Mouse (Mus musculus) thymus, postnatal 36 days (tissue): ENCODE data around the gene Sema4d.
"Not testable (repeated sequence)": the region's sequence is repeated elsewhere in the genome, so short reads cannot be mapped to it uniquely, and the experiment has no call there.

Experiments
- DNase-seq, 2 experiments: peaks; one replicate each; pipeline ENCODE4 v3.0.0; 2022; ENCODE audit warnings: mixed read lengths in 2 of 2

The Sema4d gene

DNA sequence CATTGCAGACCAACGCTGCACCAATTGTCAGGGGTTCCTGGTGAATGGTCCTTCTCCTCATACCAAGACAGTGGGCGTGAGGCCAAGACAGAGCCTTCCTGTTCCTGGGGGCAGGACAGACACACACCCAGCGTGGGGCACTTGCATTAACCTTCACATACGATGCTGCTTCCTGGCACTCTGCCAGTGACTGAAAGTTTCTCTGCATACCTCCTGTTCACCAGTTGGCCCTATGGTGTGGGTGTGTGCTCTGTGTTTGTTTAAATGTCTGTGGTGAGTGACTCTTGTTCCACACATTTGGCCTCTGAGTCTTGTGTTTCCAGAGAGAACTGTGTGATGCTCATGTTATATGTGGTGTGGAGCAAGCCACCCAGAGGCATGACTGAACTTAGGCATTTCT lies 116.9 kb downstream of the Sema4d start:
- DNase-seq: no peak

GRCm38 (mm10) chr13:51668195-51668594 lies 125.4 kb downstream of the Sema4d start:
- DNase-seq: not testable (repeated sequence)

GRCm38 (mm10) chr13:51663561-51663960 lies 130.0 kb downstream of the Sema4d start:
- no peak for DNase-seq

GRCm38 (mm10) chr13:51659573-51659972 lies 134.0 kb downstream of the Sema4d start:
- no peak for DNase-seq

DNA sequence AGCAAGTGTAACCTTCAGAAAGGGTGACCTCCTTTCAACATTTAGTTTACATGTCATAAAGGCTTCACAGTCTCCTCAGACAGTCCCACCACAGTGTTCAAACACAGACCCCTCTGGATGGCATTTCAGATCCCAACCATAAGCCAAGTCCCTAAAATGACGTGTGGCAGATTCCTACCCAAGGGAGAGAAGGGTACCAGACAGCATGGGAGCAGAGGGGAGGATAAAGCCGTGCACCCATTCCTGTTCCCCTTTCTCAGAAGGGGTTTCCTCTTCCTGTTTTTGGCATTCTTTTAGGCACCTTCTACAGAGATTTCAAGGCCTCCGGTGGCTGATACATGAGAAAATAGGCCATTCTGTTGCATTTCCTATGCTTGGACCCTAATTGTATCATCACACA lies 135.5 kb downstream of the Sema4d start:
- no peak for DNase-seq

DNA sequence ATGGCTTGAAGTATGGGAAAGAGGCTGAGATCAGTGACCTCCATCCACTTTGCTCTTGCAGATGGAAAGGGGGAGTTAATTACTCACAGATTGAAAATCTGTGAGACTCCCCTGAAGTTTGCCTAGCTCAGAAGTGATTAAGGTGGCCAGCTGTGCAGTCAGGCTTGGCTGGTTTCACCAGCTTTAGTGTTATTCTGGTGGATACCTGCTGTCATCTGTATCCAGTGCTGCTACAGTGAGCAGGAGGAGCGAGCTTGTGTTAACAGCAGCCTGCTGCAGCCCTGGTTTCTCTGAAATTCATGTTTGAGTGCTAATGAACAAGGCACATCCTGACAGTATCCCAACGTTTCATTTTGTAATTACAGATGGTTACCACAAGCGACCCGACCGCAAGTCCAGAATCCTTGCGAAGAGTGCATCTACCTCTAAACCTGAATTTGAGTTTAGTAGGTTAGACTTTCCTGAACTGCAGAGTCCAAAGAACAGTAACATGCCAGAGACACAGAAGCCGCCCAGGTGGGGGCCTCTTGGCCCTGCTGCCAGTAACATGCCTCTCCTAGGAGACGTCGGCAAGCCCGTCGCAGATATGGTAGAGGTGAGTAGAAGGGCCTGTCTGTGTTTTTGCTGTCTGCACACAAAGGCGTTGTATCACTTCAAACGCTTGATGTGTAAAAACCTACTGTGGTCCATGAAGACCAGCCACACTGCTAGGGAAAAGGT lies 136.9 kb downstream of the Sema4d start:
- DNase-seq: no peak

DNA sequence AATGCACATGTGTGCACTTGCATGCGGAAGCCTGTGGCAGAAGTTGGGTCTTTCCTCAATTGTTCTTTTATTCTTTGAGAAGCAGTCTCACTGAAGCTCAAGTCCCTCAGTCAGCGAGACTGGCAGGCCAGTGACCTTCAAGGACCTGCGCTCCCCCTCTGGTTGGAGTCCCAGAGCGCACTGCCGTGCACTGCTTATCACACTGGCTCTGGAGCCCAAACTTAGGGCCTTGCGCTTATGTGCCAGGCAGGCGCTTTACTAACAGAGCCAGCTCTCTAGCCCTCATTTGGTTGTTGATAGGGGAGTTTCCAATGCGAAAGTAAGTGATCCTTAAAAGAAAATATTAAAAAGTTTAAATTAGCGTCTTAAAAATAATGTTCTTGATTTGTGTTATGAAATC lies 139.6 kb downstream of the Sema4d start:
- no peak for DNase-seq

GRCm38 (mm10) chr13:51653159-51653558 lies 140.4 kb downstream of the Sema4d start:
- DNase-seq: no peak

DNA sequence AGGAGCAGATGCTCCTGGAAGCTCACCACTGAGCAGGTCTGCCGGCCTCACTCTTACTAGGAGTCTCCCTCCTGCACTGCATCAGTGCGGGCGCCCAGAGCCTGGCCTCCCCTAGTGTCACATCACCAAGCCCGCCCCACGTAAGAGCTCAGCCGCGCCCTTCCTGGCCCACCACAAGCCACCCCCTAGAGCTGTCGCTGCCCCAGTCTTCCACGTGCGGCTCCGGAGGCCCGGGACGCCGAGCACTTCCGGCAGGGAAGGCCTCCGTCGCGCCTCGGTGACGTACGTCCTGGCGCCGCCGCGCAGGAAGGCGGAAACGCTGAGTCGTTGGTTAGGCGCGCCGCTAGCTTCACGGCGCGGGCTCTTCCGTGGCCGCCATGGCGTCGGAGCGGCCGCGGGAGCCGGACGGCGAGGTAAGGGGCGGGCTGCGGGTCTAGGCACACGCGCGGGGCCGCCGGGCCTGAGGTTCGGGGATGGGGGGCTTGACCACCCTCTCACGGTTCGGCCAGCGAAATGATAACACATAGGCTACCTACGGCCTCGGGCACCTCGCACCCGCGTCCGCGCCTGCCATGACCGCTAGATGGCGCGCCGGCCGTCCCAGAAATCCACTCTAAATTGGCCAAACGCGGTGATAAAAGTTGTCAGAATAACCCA lies 142.0 kb downstream of the Sema4d start, which contains the start of gene Secisbp2:
Gene Secisbp2, plus strand, starts transcription at position 290 of the 657 bp plus-strand sequence.
- peak; percentile 93 to 95 for DNase-seq

DNA sequence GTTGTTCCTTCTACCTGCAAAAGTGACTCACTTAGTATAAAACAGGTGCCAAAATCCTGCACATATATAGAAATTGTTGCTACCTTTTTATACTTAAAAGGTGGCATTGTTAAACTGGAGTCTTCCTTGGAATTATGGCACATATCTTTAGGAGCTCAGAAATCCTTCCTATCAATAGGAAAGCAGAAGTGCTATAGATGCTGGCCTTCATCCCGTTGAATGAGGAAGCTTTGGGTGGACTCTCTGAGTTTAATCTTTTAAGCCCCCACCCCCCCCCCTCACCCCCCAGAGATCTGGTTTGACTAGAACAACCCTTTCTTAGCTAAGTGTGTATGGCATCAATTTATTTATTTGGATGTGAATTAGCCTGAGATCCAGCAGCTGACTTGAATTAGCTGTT lies 143.8 kb downstream of the Sema4d start:
- DNase-seq: no peak

- DNase-seq: no peak
These were observed 145.3 kb downstream of the Sema4d start for GRCm38 (mm10) chr13:51648237-51648636.

- DNase-seq: no peak
These were observed 145.8 kb downstream of the Sema4d start for GRCm38 (mm10) chr13:51647770-51648169.

DNA sequence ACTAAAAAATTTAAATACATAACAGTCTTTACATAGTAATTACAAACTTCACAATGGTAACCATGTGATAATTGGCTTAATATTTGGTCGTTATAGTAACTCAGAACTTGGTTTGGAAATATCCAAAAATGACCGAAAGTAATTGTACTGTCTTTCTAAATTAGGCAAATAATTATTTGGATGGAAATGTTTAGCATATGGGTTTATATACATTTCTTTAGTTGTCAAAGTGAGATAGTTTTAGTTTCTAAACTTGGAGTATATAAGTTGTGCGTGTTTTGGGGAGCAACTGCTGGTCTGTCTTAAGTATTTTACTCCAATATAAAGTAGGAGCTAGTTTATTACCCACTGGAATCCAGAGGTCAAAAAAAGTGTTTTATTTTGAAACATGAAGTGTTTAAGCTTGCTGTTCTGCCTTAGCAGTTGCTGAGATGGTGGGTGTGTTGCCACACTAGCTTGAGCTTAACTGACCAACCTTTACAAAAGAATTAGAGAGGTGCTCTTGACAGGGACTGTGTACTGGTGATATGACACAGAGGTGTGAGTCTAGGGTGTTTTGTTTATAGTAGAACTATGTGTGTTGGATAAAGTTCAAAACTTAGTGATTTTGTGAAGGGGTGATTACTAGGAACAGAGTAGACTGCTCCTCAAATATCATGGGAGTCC lies 147.1 kb downstream of the Sema4d start:
- no peak for DNase-seq

- DNase-seq: no peak
These were observed 147.7 kb downstream of the Sema4d start for GRCm38 (mm10) chr13:51645872-51646271.

- DNase-seq: peak; percentile 96 to 98
These were observed 148.4 kb downstream of the Sema4d start, which contains the start of gene Cks2 for GRCm38 (mm10) chr13:51644829-51645789. Cks2 (plus strand) TSS chr13:51645232.

GRCm38 (mm10) chr13:51643924-51644828 lies 149.4 kb downstream of the Sema4d start:
- no peak for DNase-seq

GRCm38 (mm10) chr13:51642171-51642778 lies 151.3 kb downstream of the Sema4d start:
- no peak for DNase-seq

DNA sequence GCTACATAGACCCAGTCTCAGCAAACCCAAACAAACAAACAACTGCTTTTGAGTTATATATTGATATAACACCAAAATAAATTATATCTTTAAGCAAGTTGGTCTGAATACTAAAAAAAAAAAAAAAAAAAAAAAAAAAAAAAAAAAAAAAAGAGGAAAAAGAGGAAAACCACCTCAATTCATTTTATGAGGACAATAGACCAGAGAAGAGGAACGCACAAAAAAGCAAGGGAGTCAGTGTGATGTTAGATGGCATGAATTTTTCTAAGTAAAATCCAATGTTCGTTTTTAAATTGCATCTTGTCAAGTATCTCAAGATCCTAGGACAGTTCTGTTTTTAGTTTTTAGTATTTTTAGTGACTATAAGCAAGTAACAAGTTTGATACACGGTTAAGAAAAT lies 152.1 kb downstream of the Sema4d start:
- DNase-seq: no peak

GRCm38 (mm10) chr13:51638958-51639357 lies 154.6 kb downstream of the Sema4d start:
- no peak for DNase-seq
